Mouse (Mus musculus): ENCODE measurements around the gene Icos. TPM values are rescaled to one million over a fixed set of nuclear protein-coding genes. Genes with fewer than 3 reads are reported as not detected.

The Icos gene
- total RNA-seq, 2 experiments from 2014 or later = not detected

DNA sequence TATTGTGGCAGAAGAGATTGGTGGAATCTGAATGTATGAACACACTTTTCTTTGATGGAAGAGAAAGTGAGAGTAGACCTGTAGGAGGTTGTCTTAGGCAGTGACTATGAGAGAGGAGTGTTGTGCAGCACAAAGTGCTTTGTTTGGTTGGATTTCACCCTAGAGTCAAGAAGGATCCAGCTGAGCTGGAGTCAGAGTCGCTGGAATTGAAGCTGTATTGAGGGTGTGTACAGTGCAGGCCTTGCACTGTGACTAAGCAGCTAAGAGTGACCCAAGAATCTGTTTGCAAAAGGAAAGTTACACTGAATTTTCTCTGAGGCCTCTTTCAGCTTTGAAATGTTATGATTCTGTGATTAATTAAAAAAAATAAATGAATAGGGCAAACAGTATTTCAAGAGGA is 52.2 kb downstream of the Icos start:
- no peak for DNase-seq (ENCODE audit: extremely low spot score in 1 of 2, low spot score in 1 of 2)

DNA sequence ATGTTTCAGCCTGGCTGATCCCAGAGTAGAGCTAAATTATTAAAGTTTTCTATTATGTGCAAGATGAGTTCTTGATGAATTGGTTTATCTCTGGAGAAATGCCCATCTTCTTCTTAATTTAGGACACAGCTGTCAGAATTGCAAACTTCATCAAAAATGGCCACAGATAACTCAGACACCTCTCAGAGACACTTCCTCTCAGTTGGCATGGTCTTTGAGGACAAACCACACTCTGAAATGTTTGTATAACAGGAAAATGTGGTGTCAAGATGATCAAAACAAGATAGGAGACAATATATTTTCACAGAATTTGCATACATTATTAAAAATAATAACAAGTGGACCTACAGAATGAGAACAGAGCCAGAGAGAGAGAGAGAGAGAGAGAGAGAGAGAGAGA is 52.8 kb downstream of the Icos start:
- DNase-seq (ENCODE audit: extremely low spot score in 1 of 2, low spot score in 1 of 2) = no peak

DNA sequence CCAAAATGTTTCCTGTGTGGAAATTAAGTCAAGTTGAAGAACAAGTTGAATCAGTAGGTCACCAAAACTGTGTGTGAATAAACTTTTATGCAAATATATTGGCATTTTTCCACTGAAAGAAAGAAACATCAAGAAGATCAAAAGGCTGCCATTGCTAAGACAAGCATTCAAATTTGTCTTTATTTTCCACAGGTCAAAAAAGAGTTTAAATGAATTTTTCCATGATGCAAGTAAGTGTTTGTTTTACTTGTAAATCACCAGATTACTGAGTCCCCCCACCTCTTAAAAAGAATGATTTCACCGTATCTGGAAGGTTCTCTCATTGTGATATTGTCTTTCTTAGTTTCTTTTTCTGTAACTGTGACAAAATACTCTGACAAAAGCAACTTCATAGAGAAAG is 57.5 kb downstream of the Icos start:
- DNase-seq (ENCODE audit: extremely low spot score in 1 of 2, low spot score in 1 of 2) = no peak

DNA sequence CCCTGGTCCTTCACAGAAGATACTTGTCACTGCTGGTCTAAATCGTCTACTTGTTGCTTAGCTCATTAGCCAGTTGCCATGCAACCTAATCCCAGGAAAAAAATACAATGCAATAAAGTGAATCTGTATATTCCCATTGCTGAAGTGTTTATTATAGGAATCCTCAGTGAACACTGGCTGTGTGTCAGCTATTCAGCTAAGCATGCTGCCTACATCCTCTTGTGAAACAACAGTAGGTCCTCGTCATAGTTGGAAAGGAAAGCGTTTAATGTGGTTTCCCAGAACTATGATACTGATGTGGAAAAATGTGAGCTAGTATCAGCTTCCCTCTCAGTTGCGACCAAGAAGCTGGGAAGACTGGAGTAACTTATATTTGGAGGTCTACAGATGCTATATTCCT is 60.5 kb downstream of the Icos start:
- DNase-seq (ENCODE audit: extremely low spot score in 1 of 2, low spot score in 1 of 2) = no peak

DNA sequence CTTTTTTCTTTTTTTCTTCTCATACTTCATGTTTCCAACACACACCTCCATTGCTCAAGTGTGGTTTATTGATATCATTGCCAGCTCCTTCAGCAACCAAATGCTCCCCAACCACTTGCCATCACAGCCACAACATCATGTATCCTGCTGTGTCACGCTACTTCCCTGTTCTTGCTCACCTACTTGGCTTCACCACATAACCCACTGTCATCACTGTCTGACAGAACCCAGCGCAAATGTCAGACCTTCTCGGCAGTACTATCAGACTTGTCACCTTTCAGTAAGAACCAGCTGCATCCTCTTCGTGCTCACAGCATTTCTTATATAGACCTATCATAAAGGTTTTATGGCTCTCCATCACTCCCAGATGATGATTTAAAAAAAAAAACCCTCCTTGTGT is 61.6 kb downstream of the Icos start:
- no peak for DNase-seq (ENCODE audit: extremely low spot score in 1 of 2, low spot score in 1 of 2)

DNA sequence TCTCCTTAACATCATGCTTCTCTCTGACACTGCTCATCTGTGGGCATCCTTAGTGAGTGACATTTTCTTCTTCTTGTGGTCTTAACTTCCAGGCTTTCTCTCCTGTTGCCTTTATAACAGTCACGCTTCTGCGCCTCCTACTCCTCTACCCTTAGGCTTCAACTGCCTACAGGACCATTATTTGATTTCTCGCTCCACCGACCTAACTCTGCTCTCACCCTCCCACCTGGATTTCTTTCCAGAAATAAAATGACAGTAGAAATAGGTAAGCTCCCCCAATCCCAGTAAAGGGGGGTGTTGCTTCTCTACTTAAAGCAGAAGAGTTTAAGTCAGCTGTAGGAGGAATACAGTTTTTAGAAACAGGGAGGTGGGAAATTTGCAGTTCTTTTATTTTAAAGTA is 62.7 kb downstream of the Icos start:
- no peak for DNase-seq (ENCODE audit: extremely low spot score in 1 of 2, low spot score in 1 of 2)

DNA sequence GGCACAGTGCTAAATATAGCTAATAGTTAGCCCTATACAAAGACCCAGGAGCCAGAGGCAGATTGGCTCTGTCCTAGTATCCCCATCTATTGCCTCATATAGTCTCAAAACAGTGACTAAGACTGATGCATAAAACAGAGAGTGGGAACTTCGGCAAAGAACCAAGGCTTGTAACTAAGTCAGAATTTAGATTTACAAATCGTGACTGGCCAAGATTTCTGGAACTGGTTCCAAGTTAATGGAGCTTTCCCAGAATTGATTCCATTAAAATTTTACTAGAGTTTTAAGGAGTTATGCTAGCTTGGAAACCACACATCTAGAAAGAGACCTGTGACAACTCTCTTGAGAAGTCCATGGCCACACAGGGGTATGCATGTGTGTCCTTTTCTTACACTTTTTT is 65.1 kb downstream of the Icos start:
- DNase-seq (ENCODE audit: extremely low spot score in 1 of 2, low spot score in 1 of 2) = no peak

DNA sequence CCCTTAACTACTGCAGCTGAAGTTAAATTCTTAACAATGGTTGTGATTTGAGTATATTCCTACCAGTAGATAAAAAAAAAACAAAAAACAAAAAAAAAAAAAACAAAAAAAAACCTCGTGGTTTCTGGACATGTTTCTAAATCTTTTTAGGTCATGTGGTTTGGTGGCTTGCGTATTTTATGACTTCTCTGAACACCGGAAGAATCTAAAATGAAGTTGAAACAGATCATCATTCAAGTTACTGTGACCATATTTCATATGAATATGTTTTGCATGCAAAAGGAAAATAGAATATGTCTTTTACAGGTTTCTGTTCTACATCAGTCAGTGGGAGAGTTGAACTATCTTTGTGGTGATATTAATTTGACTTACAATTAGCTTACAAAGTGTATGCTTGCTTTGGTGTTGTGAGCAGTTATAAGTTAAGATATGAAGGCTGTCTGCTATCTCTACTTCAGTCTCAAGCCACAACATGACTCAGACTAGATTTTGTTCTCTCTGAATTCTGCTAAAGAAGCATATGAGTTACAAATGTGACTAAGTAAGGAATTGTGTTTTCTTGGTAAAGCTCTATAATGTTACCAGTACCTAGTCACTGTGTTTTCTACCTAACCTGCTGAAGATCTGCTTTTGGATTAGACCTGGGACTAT is 68.5 kb downstream of the Icos start:
- DNase-seq (ENCODE audit: extremely low spot score in 1 of 2, low spot score in 1 of 2) = no peak

DNA sequence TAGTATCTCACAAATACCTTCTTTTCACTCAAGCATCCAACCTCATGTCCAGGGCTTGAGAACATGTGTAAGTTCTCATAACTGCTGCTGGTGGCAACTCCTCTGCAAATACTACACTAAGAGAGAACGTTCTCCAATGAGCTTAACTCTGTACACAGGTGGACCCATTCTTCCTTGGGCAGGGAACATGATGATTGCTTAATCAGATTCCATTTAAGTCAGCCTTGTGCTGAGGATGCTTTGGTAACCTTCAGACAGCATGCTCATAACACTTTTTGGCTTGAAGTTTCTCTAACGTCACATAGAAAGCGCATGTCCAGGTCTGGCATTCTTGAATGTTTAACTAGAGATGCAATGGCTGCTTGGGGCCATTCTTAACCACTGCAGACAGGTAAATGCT is 69.6 kb downstream of the Icos start:
- no peak for DNase-seq (ENCODE audit: extremely low spot score in 1 of 2, low spot score in 1 of 2)

Other genes starting within 250 kb of the Icos start
- gene Ctla4, start 90.9 kb upstream of the Icos start, total RNA-seq (2021) = not detected

All from layer of hippocampus, postnatal 25 days (tissue).